Mouse (Mus musculus) small intestine, adult 2 months (tissue): ENCODE results near the gene Itga6.

Experiments used
- CTCF ChIP-seq: fragments of 200-500 bp; IDR thresholded peaks from 2 replicates; pipeline ENCODE4 v1.5.1; 2012; ENCODE audit warnings: low read depth, mild to moderate bottlenecking, control low read depth, inconsistent platforms, low read length, moderate library complexity, mixed read lengths; ENCODE audit not compliant: insufficient replicate concordance, insufficient read length; ENCODE audit errors: extremely low read depth
- POLR2A ChIP-seq: fragments of 200-500 bp; IDR thresholded peaks from 2 replicates; pipeline ENCODE4 v1.6.1; 2012; ENCODE audit warnings: low read depth, mild to moderate bottlenecking, control low read depth, inconsistent platforms, low read length, moderate library complexity

- TF ChIP-seq CTCF (no peak), POLR2A (no peak)
These were observed 41.1 kb upstream of the Itga6 start for GRCm38 (mm10) chr2:71704309-71704708.
